Mouse (Mus musculus): Measurements from ENCODE around the gene Gm49320.

DNA sequence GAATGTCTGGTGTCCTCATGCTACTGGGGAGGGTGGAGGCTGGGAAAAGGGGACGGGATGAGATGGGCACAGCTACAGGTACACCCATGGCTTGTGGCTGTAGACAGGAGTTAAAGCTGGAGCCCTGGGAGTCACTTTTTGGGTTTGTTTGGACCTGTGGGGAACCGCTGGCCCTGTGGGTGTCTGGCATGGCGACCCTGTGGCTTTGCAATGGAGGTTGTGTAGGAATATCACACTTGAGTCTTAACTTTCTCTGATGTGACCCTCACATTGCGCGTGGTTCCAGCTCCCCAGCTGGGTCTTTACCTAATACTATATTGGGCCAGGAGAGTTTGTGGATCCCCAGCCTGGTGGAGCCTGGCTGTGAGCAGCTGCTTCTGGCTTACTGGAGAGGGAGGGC, 6.4 kb downstream of the Gm49320 start:
- no peak for TF ChIP-seq CTCF (IDR thresholded peaks at IDR 0.05; ENCODE audit: extremely low read depth, insufficient read depth, insufficient read length, insufficient replicate concordance)
- TF ChIP-seq POLR2A (IDR thresholded peaks at IDR 0.05; ENCODE audit: low read depth, low read length) = no peak

All from spleen, adult 2 months (tissue).